Mouse (Mus musculus) heart, adult 10 weeks (tissue): ENCODE measurements around the gene Tnfrsf9. TPM values are rescaled to one million over a fixed set of nuclear protein-coding genes. Genes with fewer than 3 reads are reported as not detected.

ENCODE experiments used
- polyA plus RNA-seq: library from polyadenylated mRNA; stranded (reverse); fragments of 350-450 nt; fragmentation: Illumina TruSeq; extraction: RNeasy Lipid Tissue Mini Kit (QIAGEN cat#74804); gene quantifications from one replicate; pipeline ENCODE4 v1.2.3, GENCODE M21; 2014; ENCODE audit warnings: low read depth, low replicate concordance

The Tnfrsf9 gene
- polyA plus RNA-seq = not detected

GRCm38 (mm10) chr4:150914290-150914733 lies at the start of gene Tnfrsf9, which contains the start of gene Park7:
TSS of gene Tnfrsf9 (plus strand) at chr4:150914562.
TSS of gene Park7 (minus strand) at chr4:150914437.

Other genes starting within 250 kb of the Tnfrsf9 start
- 23.1 TPM for gene Errfi1, start 60.6 kb upstream of the Tnfrsf9 start, polyA plus RNA-seq
- 265 TPM for gene Park7, start 125 bp upstream of the Tnfrsf9 start, polyA plus RNA-seq
- gene Uts2, start 82.5 kb downstream of the Tnfrsf9 start, polyA plus RNA-seq = not detected
- 6.5 TPM for gene Per3, start 130.1 kb downstream of the Tnfrsf9 start, polyA plus RNA-seq
- gene Vamp3, start 143.4 kb downstream of the Tnfrsf9 start, polyA plus RNA-seq = 59.5 TPM
- 1.4 TPM for gene Gm13090, start 175.0 kb downstream of the Tnfrsf9 start, polyA plus RNA-seq